Mouse (Mus musculus): ENCODE measurements around the gene Cwc25. TPM values are rescaled to one million over a fixed set of nuclear protein-coding genes. Genes with fewer than 3 reads are reported as not detected.

Gene Cwc25
- polyA plus RNA-seq, 1 experiment, result 8.5 TPM

DNA sequence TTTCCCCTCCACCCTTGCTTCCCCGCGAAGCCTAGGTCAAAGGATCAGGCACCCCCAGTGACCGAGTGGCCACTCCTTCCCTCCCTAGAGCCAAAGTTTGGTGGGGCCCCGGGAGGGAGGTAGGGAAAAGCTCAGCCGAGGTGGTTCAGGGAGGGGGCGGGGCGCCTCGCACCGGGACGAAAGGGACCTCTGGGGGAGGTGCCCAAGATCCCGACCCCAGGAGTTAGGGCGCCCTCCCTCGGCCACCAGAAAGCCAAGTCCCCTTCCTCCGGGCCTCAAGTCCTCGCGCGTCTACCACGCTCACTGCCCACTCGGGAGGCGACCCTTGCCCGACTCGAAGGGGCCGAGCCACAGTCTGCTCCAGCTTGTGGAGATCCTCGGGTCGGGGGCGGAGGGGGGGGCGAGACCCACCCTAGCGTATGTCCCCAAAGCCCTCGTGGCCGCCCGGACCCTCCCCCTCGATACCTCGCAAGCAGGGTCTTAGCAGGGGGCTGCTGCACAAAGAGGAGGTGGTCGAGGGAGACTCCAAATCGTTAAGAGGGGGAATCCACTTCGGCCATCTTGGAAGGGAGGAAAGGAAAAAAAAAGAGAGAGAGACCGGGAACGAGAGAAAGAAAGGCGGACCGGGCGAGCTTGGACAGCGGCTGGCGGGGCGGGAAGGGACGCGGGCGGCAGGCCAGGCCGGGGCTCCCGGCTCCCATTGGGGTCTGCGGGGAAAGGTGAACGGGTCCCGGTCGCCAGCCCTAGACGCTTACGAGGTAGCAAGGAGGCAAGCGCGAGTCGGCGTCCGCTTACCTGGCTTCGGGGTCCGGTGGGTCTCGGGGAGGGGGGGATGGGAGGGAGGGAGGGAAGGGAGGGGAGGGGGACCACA lies 67.4 kb downstream of the Cwc25 start:
- 1% methylated on average over 63 of the region's 63 CpGs for WGBS
- TF ChIP-seq CTCF (conservative IDR thresholded peaks at IDR 0.05; ENCODE audit: insufficient read depth, insufficient read length, low read depth, low read length) (no peak; the same call in 1 of the 2 replicates), POLR2A (IDR thresholded peaks at IDR 0.05; ENCODE audit: low read depth, low read length) (no peak)
- Histone ChIP-seq H3K27ac (ENCODE audit: insufficient read depth, low read depth, low read length) (peak overlapping the region; percentile 35), H3K36me3 (ENCODE audit: control insufficient read depth, insufficient read depth, low read length) (no peaks in the 10 kb centered on the region), H3K4me1 (ENCODE audit: control insufficient read depth, insufficient read depth, low read length) (peaks cover 8% of the 10 kb centered on the region; the same call in 1 of the 2 replicates), H3K4me3 (ENCODE audit: insufficient read depth, low read depth, low read length) (peak overlapping the region; percentile 79), H3K27me3 (replicated peaks; ENCODE audit: control insufficient read depth, insufficient read depth, low read length) (no peaks in the 10 kb centered on the region)
- DNase-seq, result peak; percentile 73

DNA sequence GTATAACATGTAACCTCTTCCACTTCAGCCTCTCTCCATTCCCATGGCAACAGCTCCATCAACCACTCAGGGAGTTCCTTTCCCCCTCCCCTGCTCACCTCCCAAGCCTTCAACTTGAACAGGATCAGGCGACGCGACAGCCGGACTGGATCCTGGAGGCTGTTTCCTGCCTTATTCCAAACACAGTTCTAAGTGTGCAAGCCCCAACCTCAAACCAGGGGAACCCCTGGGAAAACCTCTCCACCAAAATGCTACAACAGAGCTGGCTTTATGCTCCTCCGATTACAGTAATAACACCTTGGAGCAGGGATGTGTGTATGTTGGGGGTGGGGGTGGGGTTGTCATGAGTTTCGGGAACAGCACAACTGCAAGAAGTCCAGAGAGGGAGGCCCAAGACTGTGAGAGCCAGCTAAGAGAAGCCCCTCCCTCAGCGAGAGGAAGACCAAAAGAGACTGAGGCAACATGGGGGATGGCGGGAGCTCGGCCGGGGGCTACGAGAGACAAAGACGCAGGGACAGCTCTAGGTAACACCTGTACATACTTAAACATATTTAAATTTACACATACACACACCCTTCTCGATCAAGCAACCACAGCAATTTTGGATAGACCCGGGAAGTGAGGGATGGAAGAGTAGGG lies 68.3 kb downstream of the Cwc25 start:
- H3K4me1 ChIP-seq (ENCODE audit: control insufficient read depth, insufficient read depth, low read length), result peaks cover 6% of the 10 kb centered on the region; the same call in 1 of the 2 replicates
- no peak for TF ChIP-seq POLR2A (IDR thresholded peaks at IDR 0.05; ENCODE audit: low read depth, low read length)
- TF ChIP-seq CTCF (conservative IDR thresholded peaks at IDR 0.05; ENCODE audit: insufficient read depth, insufficient read length, low read depth, low read length), result no peak
- DNase-seq, result no peak
- H3K36me3 ChIP-seq (ENCODE audit: control insufficient read depth, insufficient read depth, low read length), result no peaks in the 10 kb centered on the region
- H3K27me3 ChIP-seq (replicated peaks; ENCODE audit: control insufficient read depth, insufficient read depth, low read length), result no peaks in the 10 kb centered on the region
- peak overlapping the region; percentile 79 for H3K4me3 ChIP-seq (ENCODE audit: insufficient read depth, low read depth, low read length)
- WGBS, result 19% methylated on average over 14 of the region's 14 CpGs
- no peak overlapping the region for H3K27ac ChIP-seq (ENCODE audit: insufficient read depth, low read depth, low read length)

DNA sequence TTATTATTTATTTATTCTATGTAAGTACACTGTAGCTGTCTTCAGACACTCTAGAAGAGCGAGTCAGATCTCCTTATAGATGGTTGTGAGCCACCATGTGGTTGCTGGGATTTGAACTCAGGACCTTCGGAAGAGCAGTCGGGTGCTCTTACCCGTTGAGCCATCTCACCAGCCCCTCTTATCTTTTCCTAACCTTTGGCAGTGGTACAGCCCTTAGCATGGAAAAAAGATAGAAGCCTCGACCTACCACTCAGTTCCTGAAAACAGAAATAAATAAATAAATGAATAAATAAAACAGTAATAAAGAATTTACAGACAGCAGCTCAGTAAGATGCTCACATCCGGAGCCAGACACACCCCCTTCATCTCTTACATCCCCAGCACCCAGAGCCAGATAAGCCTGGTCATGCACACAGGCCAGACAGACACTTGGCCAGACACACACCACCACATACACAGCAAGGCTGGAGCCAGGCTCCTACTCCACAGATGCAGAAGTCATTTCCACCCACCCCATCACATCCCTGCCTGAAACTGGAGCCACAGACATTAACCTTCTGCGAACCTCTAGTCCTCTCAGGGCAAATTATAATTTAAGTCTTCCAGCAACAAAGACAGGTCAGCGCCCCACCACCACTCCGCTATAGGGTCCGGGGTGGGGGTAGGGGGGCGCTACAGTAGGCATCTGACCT lies 69.0 kb downstream of the Cwc25 start:
- no peak overlapping the region for H3K4me3 ChIP-seq (ENCODE audit: insufficient read depth, low read depth, low read length)
- WGBS, result 64% methylated on average over 11 of the region's 11 CpGs

DNA sequence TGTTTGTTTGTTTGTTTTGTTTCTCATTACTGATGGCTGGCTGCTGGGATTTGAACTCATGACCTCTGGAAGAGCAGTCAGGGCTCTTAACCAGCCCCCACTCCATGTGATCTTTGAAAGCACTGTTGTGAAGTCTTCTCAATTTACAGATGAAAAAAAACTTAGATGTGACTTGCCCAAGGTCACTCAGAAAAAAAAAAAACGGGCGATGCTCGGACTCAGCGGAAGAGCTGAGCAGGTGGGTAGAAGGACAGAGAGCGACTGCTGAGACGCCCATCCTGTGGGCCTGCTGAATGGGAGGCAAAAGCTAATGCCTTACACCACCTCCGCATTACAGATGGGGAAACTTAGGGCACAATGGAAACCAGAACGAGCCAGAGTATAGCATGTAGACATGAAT lies 69.7 kb downstream of the Cwc25 start:
- H3K4me3 ChIP-seq (ENCODE audit: insufficient read depth, low read depth, low read length), result no peak overlapping the region
- H3K27me3 ChIP-seq (replicated peaks; ENCODE audit: control insufficient read depth, insufficient read depth, low read length), result no peaks in the 10 kb centered on the region
- WGBS, result 75% methylated on average over 8 of the region's 8 CpGs
- no peak for DNase-seq
- H3K27ac ChIP-seq (ENCODE audit: insufficient read depth, low read depth, low read length), result no peak overlapping the region
- TF ChIP-seq CTCF (conservative IDR thresholded peaks at IDR 0.05; ENCODE audit: insufficient read depth, insufficient read length, low read depth, low read length) (no peak), POLR2A (IDR thresholded peaks at IDR 0.05; ENCODE audit: low read depth, low read length) (no peak)
- peaks cover 6% of the 10 kb centered on the region; the same call in 1 of the 2 replicates for H3K4me1 ChIP-seq (ENCODE audit: control insufficient read depth, insufficient read depth, low read length)
- no peaks in the 10 kb centered on the region for H3K36me3 ChIP-seq (ENCODE audit: control insufficient read depth, insufficient read depth, low read length)

More for the DNA sequence above, 69.0 kb downstream of the Cwc25 start:
- Histone ChIP-seq H3K27ac (ENCODE audit: insufficient read depth, low read depth, low read length) (no peak overlapping the region), H3K36me3 (ENCODE audit: control insufficient read depth, insufficient read depth, low read length) (no peaks in the 10 kb centered on the region), H3K27me3 (replicated peaks; ENCODE audit: control insufficient read depth, insufficient read depth, low read length) (no peaks in the 10 kb centered on the region), H3K4me1 (ENCODE audit: control insufficient read depth, insufficient read depth, low read length) (peaks cover 6% of the 10 kb centered on the region; the same call in 1 of the 2 replicates)
- no peak for DNase-seq
- TF ChIP-seq POLR2A (IDR thresholded peaks at IDR 0.05; ENCODE audit: low read depth, low read length) (no peak), CTCF (conservative IDR thresholded peaks at IDR 0.05; ENCODE audit: insufficient read depth, insufficient read length, low read depth, low read length) (no peak)

DNA sequence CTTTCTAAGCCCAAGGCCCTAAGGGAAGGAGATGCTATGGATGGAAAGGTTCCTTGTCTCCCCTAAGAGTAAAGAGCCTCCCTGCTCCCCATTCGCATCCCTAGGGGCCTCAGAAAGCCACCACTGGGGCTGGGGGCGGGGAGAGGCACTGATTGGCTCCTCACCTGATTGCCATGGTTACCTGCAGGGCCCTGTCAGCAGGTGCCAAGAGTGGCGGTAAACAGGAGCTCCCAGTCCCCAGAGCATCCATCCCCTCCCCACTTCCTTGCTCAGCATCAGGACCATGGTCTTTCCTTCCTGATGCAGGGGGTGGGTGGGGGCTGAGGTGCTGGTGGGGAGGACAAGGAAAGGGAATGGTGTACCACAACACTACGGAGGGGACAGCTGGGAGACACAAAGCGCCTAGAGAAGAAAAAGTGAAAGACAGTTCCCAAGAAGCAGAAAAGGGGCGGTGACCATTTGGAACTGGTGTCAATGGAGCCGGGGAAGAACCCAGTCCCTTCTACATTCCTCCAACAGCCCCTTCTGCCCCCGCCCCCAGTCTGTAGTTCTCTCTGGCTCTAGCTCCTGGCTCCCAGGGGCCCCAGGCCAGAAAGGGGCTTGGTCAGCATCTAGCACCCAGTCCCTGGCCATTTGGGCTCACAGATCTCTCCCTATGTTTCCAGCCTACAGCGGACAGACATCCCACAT lies 70.5 kb downstream of the Cwc25 start:
- no peak overlapping the region for H3K27ac ChIP-seq (ENCODE audit: insufficient read depth, low read depth, low read length)
- no peak overlapping the region for H3K4me3 ChIP-seq (ENCODE audit: insufficient read depth, low read depth, low read length)
- H3K27me3 ChIP-seq (replicated peaks; ENCODE audit: control insufficient read depth, insufficient read depth, low read length), result no peaks in the 10 kb centered on the region
- WGBS, result 68% methylated on average over 8 of the region's 9 CpGs
- DNase-seq, result no peak
- TF ChIP-seq CTCF (conservative IDR thresholded peaks at IDR 0.05; ENCODE audit: insufficient read depth, insufficient read length, low read depth, low read length) (no peak), POLR2A (IDR thresholded peaks at IDR 0.05; ENCODE audit: low read depth, low read length) (no peak)
- no peaks in the 10 kb centered on the region for H3K36me3 ChIP-seq (ENCODE audit: control insufficient read depth, insufficient read depth, low read length)
- peaks cover 5% of the 10 kb centered on the region; the same call in 1 of the 2 replicates for H3K4me1 ChIP-seq (ENCODE audit: control insufficient read depth, insufficient read depth, low read length)

Other genes starting within 250 kb of the Cwc25 start
- 13.0 and 13.2 TPM in 2 replicates for gene Srcin1, start 190.4 kb downstream of the Cwc25 start, polyA plus RNA-seq (2012; rRNA removed)
- gene Epop, start 136.9 kb downstream of the Cwc25 start, polyA plus RNA-seq (2012; rRNA removed), result 0.86 and 1.2 TPM in 2 replicates
- gene Mllt6, start 103.1 kb downstream of the Cwc25 start, polyA plus RNA-seq (2012; rRNA removed), result 36.6 and 40.4 TPM in 2 replicates
- 139 and 149 TPM in 2 replicates for gene Cisd3, start 80.7 kb downstream of the Cwc25 start, polyA plus RNA-seq (2012; rRNA removed)
- 53.9 and 56.5 TPM in 2 replicates for gene Pcgf2, start 66.1 kb downstream of the Cwc25 start, polyA plus RNA-seq (2012; rRNA removed)
- 397 and 399 TPM in 2 replicates for gene Psmb3, start 63.2 kb downstream of the Cwc25 start, polyA plus RNA-seq (2012; rRNA removed)
- gene Pip4k2b, start 21.9 kb downstream of the Cwc25 start, polyA plus RNA-seq (2012; rRNA removed), result 9.2 and 10.6 TPM in 2 replicates
- gene 1700001P01Rik, start 9.4 kb upstream of the Cwc25 start, polyA plus RNA-seq (2012; rRNA removed), result not detected in 2 replicates
- gene Rpl23, start 15.9 kb upstream of the Cwc25 start, polyA plus RNA-seq (2012; rRNA removed), result 118 and 181 TPM in 2 replicates
- 106 and 110 TPM in 2 replicates for gene Lasp1, start 32.4 kb upstream of the Cwc25 start, polyA plus RNA-seq (2012; rRNA removed)
- gene B230217C12Rik, start 74.2 kb upstream of the Cwc25 start, polyA plus RNA-seq (2012; rRNA removed), result 2.0 TPM in 2 replicates
- 0.33 and 0.39 TPM in 2 replicates for gene Fbxo47, start 117.6 kb upstream of the Cwc25 start, polyA plus RNA-seq (2012; rRNA removed)
- gene Plxdc1, start 219.9 kb upstream of the Cwc25 start, polyA plus RNA-seq (2012; rRNA removed), result 1.0 TPM in 2 replicates
- 0.75 and 2.8 TPM in 2 replicates for gene Arl5c, start 229.6 kb upstream of the Cwc25 start, polyA plus RNA-seq (2012; rRNA removed)